Mouse (Mus musculus) heart, embryonic 14.5 days (tissue): ENCODE results near the gene Col6a6. TPM values are rescaled to one million over a fixed set of nuclear protein-coding genes. Genes with fewer than 3 reads are reported as not detected.

Experiments used
- ATAC-seq: fragments of 200-750 bp; cut with Nextera tagmentation; 2 replicates; pipeline ENCODE4 v1.8.0; 2017; ENCODE audit warnings: low read depth, moderate TSS enrichment; ENCODE audit not compliant: insufficient number of reproducible peaks, insufficient read depth, low FRiP score
- H3K27ac ChIP-seq, 2 experiments: fragments of 200-500 bp in 1 of 2; fragments of 300-500 bp in 1 of 2; sonication (generic) in 1 of 2; replicated peaks in 1 of 2; 2 replicates each; pipeline ENCODE4 v1.5.1; 2012 to 2014; ENCODE audit warnings: low read depth in 2 of 2, low read length in 2 of 2, control low read depth in 1 of 2, mild to moderate bottlenecking in 1 of 2, mixed read lengths in 1 of 2; ENCODE audit not compliant: control insufficient read depth in 1 of 2, insufficient read depth in 1 of 2
- H3K27me3 ChIP-seq: fragments of 300-500 bp; sonication (generic); 2 replicates; pipeline ENCODE4 v1.6.1; 2014; ENCODE audit warnings: mild to moderate bottlenecking, low read length, control low read depth; ENCODE audit not compliant: control insufficient read depth, insufficient read depth
- H3K36me3 ChIP-seq: fragments of 300-500 bp; sonication (generic); 2 replicates; pipeline ENCODE4 v1.6.1; 2014; ENCODE audit warnings: mild to moderate bottlenecking, control low read depth, low read length, mixed read lengths; ENCODE audit not compliant: control insufficient read depth, insufficient read depth
- H3K4me1 ChIP-seq, 2 experiments: fragments of 200-500 bp in 1 of 2; fragments of 300-500 bp in 1 of 2; sonication (generic) in 1 of 2; 2 replicates each; pipeline ENCODE4 v1.6.1; 2012 to 2014; ENCODE audit warnings: low read length in 2 of 2, control low read depth in 1 of 2, mixed read lengths in 1 of 2; ENCODE audit not compliant: control insufficient read depth in 2 of 2, insufficient read depth in 2 of 2
- H3K4me2 ChIP-seq: fragments of 300-500 bp; sonication (generic); 2 replicates; pipeline ENCODE4 v1.6.1; 2014; ENCODE audit warnings: mild to moderate bottlenecking, low read length
- H3K4me3 ChIP-seq, 2 experiments: fragments of 200-500 bp in 1 of 2; fragments of 300-500 bp in 1 of 2; sonication (generic) in 1 of 2; 2 replicates each; pipeline ENCODE4 v1.5.1; 2012 to 2014; ENCODE audit warnings: low read length in 2 of 2, mild to moderate bottlenecking in 2 of 2, control low read depth in 1 of 2, low read depth in 1 of 2, moderate library complexity in 1 of 2; ENCODE audit not compliant: control insufficient read depth in 1 of 2, insufficient read depth in 1 of 2
- H3K9ac ChIP-seq: fragments of 300-500 bp; sonication (generic); 2 replicates; pipeline ENCODE4 v1.6.1; 2014; ENCODE audit warnings: mild to moderate bottlenecking, low read length
- H3K9me3 ChIP-seq: fragments of 300-500 bp; sonication (generic); 2 replicates; pipeline ENCODE4 v1.6.1; 2016; ENCODE audit warnings: low read length, control low read depth; ENCODE audit not compliant: control insufficient read depth
- WGBS: fragments of 180-500 bp; shearing (Covaris S2); extraction: QIAGEN DNeasy Blood & Tissue Kit; methylation state at CpG from one replicate; pipeline ENCODE4 v1.1.7; 2014; 5-methylcytosine and 5-hydroxymethylcytosine counted together
- polyA plus RNA-seq: library from polyadenylated mRNA; unstranded; fragments of >200 nt; fragmentation: Nextera tagmentation; extraction: Ambion mirVana; gene quantifications from 2 replicates; pipeline ENCODE4 v1.2.1, GENCODE M21; 2014

The Col6a6 gene
- polyA plus RNA-seq, 1 experiment from 2014 or later, result 4.2 TPM

DNA sequence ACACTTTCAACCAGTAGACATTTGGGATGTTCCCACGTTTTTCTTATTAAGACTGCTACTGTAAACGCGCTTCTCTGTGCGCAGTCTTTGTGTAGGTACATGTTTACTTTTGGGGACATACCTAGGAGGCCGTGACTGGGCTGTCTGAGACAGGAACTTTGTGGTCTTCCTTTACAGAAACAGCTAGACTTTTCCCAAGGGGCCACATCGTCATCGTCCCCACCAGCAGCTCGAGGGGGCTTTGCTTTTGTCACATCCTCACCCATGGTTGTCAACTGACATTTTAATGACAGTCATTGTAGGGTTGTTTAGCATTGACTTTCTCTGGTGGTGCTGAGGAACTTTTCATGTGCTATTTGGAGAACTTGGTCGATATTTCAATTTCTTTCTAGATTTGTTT, 3.3 kb upstream of the Col6a6 start:
- Histone ChIP-seq H3K27me3 (peaks cover 10% of the 10 kb centered on the region), H3K4me1 (peaks cover 13 to 17% of the 10 kb centered on the region in 2 experiments), H3K4me2 (no peak overlapping the region), H3K36me3 (no peaks in the 10 kb centered on the region), H3K9ac (no peak overlapping the region), H3K27ac (no peak overlapping the region), H3K4me3 (no peak overlapping the region), H3K9me3 (no peaks in the 10 kb centered on the region)
- 85% methylated on average over 9 of the region's 9 CpGs for WGBS
- no peak for ATAC-seq

DNA sequence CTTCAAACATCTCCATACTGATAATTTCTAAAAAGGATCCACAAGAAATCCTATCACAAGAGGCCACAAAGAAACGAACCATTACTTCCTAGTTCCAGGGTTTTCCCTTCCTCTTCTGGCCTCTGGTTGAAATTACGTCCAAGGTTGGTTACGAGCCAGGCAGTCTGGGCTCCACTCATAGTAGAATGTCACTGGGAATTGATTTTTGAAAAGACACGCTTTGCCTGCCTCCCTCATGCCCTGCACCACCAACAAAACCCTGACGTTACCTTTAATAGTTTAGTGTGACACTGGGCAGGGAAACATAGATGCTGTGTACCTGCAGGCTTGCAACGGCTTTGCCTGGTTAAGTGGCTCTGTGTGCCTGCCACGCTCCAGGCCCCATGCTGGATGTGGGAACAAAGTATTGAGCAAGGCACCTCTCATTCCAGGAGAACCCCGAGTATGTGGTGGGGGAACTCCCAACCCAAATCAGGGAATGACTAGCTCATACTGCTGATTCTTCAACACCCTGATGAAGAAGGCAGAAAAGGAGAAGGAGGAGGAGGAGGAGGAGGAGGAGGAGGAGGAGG, 798 bp downstream of the Col6a6 start:
- Histone ChIP-seq H3K9ac (no peak overlapping the region), H3K4me2 (peak overlapping the region; percentile 17), H3K4me1 (peaks cover 0 to 2% of the 10 kb centered on the region in 2 experiments; a peak in 2 of 4 replicates), H3K9me3 (no peaks in the 10 kb centered on the region), H3K4me3 (peak overlapping the region in 1 of 2 experiments; percentile 22; a peak in 1 of 4 replicates), H3K27me3 (peaks cover 10% of the 10 kb centered on the region), H3K36me3 (no peaks in the 10 kb centered on the region), H3K27ac (peak overlapping the region in 1 of 2 experiments; percentile 37; a peak in 1 of 4 replicates)
- ATAC-seq, result no peak
- 56% methylated on average over 8 of the region's 8 CpGs for WGBS

DNA sequence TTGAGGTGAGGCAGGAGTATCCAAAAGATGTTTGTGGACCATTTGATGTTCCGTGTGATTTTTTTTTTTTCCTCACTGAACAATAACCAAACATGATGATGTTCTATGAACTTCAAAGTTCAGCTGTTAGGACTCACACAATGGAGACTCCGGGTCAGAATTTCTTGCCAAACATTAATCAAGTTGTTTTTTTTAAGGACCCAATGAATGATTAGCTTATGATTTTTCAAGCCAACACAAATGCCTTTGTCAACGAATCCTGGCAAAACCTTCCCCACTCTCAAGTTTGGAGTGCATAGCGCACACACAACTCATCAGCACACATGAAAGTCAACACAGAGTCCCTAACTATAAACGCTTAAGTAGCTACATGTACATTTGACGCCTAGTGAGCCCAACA, 7.2 kb downstream of the Col6a6 start:
- 0 out of 2 replicates have a peak, but pooled peaks cover 3% of the 10 kb centered on the region for H3K27me3 ChIP-seq
- no peak overlapping the region for H3K9ac ChIP-seq
- ATAC-seq, result no peak
- no peaks in the 10 kb centered on the region for H3K36me3 ChIP-seq
- 84% methylated on average over 6 of the region's 6 CpGs for whole genome bisulfite sequencing
- H3K27ac ChIP-seq, result no peak overlapping the region
- H3K9me3 ChIP-seq, result no peaks in the 10 kb centered on the region
- no peak overlapping the region for H3K4me2 ChIP-seq
- H3K4me1 ChIP-seq, result no peaks in the 10 kb centered on the region
- no peak overlapping the region for H3K4me3 ChIP-seq

DNA sequence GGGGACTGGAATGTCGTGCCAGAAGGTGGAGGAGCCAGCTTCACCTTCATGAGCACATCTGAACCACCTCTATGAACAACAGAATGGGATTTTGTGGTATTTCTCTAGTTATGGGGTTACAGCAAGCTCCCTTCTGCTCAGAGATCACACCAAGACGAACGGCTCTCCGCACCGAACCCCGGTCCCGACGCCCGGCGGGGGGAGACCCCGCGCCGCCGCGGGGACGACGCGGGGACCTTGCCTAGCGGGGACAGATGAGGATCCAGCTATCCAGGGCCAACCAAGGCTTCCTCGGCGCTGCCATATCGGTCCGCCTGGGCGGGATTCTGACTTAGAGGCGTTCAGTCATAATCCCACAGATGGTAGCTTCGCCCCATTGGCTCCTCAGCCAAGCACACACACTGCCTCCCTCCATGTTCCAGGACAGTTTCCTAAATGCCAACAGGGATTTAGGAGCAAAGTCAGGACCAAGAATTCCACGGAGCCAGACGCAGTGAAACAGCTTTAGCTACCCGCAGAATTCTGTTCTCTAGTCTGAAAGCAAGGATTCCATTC, 8.7 kb downstream of the Col6a6 start:
- Histone ChIP-seq H3K27me3 (0 out of 2 replicates have a peak, but pooled peaks cover 3% of the 10 kb centered on the region), H3K36me3 (no peaks in the 10 kb centered on the region), H3K27ac (no peak overlapping the region), H3K9ac (no peak overlapping the region), H3K4me3 (no peak overlapping the region), H3K9me3 (no peaks in the 10 kb centered on the region), H3K4me1 (no peaks in the 10 kb centered on the region), H3K4me2 (0 out of 2 replicates have a peak overlapping the region, but pooled peaks have one; percentile 13)
- 55% methylated on average over 29 of the region's 29 CpGs for WGBS
- ATAC-seq, result no peak

DNA sequence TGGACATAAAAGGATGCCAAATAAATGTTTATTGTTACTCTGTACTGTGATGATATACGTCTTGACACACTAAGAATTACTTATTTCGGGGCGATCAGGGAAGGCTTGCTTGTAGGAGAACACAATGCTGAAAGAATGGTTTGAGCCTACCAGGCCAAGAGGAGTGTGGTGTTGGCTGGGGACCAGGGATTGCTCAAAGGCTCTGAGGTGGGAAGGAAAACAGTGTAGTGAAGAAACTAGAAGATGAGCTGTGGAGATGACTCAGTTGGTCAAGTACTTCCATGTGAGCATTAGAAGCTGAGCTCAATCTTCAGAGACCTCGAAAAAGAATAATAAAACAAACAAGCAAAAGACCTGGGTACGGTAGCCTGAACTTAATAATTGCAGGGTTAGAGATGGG, 13.5 kb downstream of the Col6a6 start:
- no peaks in the 10 kb centered on the region for H3K36me3 ChIP-seq
- H3K4me3 ChIP-seq, result no peak overlapping the region
- no peak overlapping the region for H3K9ac ChIP-seq
- H3K9me3 ChIP-seq, result no peaks in the 10 kb centered on the region
- ATAC-seq, result no peak
- no peak overlapping the region for H3K4me2 ChIP-seq
- 0 out of 2 replicates have a peak, but pooled peaks cover 3% of the 10 kb centered on the region for H3K27me3 ChIP-seq
- no peaks in the 10 kb centered on the region for H3K4me1 ChIP-seq
- 85% methylated on average over 5 of the region's 5 CpGs for WGBS
- H3K27ac ChIP-seq, result no peak overlapping the region

DNA sequence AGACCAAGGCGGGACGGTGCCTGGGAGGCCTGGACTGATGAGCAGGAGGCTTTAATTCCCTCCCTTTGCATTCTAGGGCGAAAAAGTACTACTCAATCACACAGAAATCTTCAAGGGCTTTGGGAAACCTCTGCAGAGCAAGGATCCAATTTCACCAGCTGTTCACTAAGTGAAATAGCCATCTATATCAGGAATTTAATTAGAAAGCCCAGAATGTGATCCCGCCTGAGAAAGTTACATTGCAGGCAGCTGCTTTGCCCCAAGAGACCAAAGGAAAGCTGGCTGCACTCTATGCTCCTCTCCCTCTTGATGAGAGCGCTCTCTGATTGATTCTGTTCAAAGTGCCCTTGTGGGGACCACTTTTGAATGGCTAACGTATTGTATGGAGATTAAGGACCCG, 16.5 kb downstream of the Col6a6 start:
- Histone ChIP-seq H3K27me3 (no peaks in the 10 kb centered on the region), H3K4me3 (no peak overlapping the region), H3K9ac (no peak overlapping the region), H3K36me3 (no peaks in the 10 kb centered on the region), H3K4me2 (no peak overlapping the region), H3K27ac (no peak overlapping the region), H3K9me3 (no peaks in the 10 kb centered on the region), H3K4me1 (no peaks in the 10 kb centered on the region)
- 70% methylated on average over 7 of the region's 7 CpGs for WGBS
- ATAC-seq, result no peak

DNA sequence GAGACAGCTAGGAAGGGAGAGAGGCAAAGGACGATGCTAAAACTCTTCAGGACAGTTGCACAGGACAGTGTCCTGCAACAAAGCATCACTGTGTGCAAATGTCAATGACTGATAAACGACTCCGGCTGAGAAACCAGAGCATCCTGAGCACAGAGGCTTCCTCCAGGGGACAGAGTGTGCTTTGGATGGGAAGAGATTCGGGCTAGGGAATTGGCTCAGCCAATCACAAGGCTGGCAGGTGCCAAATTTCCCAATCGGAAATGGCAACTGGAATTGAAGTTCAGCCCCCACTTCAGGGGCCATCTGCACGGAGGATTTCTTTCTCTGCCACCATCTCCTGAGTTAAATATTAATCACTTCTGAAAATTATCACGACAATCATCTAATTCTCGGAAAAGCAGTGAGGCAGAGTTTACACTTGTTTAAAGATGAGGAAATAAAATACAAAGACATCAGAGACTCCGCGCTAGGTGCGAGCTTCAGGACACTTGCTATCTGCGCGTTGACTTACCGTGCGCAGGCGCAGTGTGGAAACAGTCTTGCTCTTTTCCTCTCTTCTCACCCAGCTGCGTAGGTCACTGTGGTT, 18.9 kb downstream of the Col6a6 start:
- no peak overlapping the region for H3K4me2 ChIP-seq
- no peak overlapping the region for H3K9ac ChIP-seq
- no peaks in the 10 kb centered on the region for H3K36me3 ChIP-seq
- no peak for ATAC-seq
- H3K4me1 ChIP-seq, result no peaks in the 10 kb centered on the region
- H3K27me3 ChIP-seq, result no peaks in the 10 kb centered on the region
- H3K4me3 ChIP-seq, result no peak overlapping the region
- WGBS, result 80% methylated on average over 17 of the region's 17 CpGs
- H3K27ac ChIP-seq, result no peak overlapping the region
- H3K9me3 ChIP-seq, result no peaks in the 10 kb centered on the region
